Mouse (Mus musculus): Measurements from ENCODE around the gene Kpna4. TPM values are rescaled to one million over a fixed set of nuclear protein-coding genes. Genes with fewer than 3 reads are reported as not detected.

The Kpna4 gene
- total RNA-seq, 4 experiments from 2014 or later: 63.7 to 71.3 (median 66.3) TPM

Other genes with a start within 250 kb of the Kpna4 start
- gene Ift80, start 122.5 kb downstream of the Kpna4 start, total RNA-seq (2022): 10 to 100 TPM; 22.6 to 27.0 (median 25.7) TPM
- 1 to 10 TPM; 4.5 to 5.8 (median 4.8) TPM for gene Smc4, start 122.4 kb downstream of the Kpna4 start, total RNA-seq (2022)
- 10 to 100 TPM; 15.7 to 19.5 (median 17.4) TPM for gene Trim59, start 82.4 kb downstream of the Kpna4 start, total RNA-seq (2022)
- not detected for gene Arl14, start 95.3 kb upstream of the Kpna4 start, total RNA-seq (2022)
- gene Ppm1l, start 189.7 kb upstream of the Kpna4 start, total RNA-seq (2022): 10 to 100 TPM; 72.9 to 90.6 (median 75.8) TPM

Data from left cerebral cortex, adult 8-10 months (tissue).